Mouse (Mus musculus): ENCODE measurements around the gene Adarb1. TPM values are rescaled to one million over a fixed set of nuclear protein-coding genes. Genes with fewer than 3 reads are reported as not detected.

Adarb1 gene
- total RNA-seq, 2 experiments from 2014 or later = 22.9 to 25.9 TPM

DNA sequence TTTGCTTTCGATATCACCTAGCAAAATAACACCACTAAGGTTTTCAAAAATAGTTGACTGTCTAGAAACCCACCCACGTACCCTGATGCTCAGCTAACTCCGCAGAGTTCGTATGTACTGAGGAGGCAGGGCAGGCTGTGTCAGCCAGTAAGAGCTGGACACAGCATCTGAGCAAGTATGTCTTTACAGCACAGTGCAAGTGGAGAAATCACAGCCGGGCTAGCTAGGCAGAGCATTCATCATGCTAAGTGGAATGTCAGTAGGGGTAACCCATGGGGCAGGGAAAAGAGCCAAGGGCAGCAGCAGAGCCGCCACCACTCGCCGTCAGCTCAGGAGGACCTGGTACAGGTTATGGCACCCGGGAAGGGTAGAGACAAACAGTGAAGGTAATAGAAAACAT lies 84.6 kb downstream of the Adarb1 start:
- intact Hi-C loops (cut with DNase I) = no loop called here
- no peak for DNase-seq

DNA sequence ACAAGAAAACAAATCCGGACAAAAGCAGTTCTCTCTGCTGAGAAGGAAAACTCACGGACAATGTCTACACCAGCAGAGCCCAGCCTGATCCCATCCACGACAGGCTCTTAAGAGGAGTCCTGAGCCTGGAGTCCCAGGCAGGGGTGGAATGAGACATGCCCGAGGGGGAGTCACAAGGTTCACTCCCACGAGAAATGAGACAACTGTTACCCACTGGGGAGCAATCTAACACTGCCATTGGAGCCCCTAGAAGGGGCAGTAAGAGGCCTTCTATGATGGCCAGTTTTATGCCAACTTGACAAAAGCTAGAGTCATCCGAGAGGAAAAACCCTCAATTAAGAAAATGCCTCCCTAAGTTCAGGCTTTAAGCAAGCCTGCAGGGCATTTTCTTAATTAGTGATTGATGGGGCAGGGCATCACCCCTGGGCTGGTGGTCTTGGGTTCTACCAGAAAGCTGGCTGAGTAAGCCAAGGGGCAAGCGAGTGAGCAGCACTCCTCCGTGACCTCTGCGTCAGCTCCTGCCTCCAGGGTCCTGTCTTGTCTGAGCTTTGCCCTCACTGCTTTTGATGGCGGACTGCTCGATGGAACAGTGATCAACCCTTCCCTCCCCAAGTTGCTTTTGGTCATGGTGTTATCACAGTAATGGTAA lies 88.5 kb downstream of the Adarb1 start:
- DNase-seq = no peak
- intact Hi-C loops (cut with DNase I) = no loop called here

DNA sequence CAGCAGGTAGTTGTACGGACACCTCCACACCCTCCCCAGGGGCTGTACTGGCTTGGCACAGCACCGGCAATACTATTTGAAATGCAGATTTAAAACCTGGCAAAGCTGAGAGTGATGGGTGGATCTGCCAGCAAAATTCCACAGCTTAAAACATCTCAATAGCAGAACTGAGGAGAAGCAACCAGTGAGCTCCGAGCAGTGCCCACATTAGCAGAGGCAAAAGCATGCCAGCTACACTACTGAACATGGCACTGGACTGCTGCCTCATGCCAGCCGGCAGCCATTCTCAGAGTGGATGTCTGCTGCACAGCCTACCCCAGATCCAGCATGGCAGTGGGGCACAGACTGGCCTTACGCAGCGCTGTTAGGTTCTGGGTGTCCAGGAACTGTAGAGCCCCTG lies 93.4 kb downstream of the Adarb1 start:
- intact Hi-C loops (cut with DNase I) = no loop called here
- DNase-seq = no peak

DNA sequence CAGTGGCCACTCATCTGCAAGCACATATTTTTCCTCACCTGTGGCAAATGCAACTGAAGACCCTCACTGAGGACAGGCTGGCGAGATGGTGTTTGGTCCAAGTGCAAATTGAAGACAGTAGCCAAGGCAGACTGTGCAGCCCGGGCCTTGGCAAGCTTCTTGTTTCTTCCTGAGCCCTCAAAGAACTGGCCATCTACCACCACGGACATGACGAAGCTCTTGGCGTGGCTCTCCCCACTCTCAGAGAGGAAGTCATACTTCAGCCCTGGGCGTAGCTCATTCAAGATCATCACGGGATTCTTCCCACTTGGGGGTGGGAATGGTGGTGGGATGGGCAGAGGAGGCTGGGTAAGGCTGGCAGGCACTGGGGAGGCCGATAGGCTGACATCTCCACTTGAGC lies 96.5 kb downstream of the Adarb1 start:
- DNase-seq = no peak
- intact Hi-C loops (cut with DNase I) = no loop called here

DNA sequence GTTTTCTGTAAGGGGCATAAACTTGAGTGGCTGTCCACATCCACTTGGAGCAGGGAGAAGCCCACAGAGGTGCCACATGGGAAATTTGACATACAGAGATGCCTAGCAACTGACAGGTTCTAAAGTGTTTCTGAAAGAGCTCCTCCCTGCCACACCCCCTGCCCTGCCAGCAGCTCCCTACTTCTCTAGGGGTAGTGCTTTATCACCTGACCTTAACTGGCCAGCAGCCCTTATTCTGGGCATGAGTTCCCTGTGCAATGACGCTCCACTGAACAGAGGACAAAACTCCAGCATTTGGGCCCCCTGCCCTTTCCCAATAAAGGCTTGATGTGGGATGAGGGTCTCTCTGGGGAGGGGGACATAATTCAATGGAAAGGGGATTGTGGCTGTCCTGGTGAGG lies 97.1 kb downstream of the Adarb1 start:
- DNase-seq = no peak
- intact Hi-C loops (cut with DNase I) = no loop called here

DNA sequence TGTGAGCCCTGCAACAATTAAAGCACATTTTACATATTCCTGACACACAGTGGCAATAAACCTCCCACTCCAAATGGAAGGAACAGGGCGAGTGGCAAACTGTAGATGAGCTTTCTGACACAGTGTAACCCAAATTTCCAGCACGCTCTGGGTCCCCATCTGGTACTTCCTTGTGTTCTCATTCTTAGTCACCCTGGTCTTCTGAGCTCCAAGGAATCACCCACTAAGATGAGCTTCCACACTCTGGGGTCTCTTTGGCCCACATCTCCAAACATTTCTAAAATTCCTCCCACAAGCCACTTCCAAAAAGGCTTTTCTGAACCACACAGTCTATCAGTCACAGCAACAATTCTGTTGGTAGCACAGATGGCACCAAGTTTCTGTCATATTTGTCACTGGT lies 102.4 kb downstream of the Adarb1 start:
- intact Hi-C loops (cut with DNase I) = no loop called here
- no peak for DNase-seq

DNA sequence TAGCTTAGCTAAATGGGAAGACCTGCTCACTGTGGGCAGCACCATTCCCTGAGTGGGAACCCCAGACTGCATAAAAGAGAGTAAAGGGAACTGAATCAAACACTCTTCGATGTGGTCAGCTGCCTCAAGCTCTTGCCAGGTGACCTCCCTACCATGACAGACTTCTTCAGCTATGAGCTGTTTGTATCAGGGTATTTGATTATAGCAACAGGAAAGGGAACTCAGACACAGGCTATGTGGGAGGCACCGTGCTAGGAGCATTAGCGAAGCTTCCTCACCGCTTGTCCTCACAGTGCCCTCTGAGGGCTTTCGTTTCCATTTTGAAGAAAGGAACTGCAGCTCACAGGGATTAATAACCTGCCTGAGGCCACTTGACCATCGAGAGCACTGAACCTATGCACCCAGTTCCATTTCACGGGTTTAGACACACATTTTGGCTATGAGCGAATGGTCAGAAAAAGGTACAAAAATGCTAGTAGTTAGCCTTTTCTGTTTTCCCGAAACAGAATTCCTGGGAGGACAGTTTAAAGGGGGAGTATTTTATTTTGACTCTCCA lies 103.3 kb downstream of the Adarb1 start:
- intact Hi-C loops (cut with DNase I) = no loop called here
- peak in 1 of 2 experiments; percentile 10 for DNase-seq

DNA sequence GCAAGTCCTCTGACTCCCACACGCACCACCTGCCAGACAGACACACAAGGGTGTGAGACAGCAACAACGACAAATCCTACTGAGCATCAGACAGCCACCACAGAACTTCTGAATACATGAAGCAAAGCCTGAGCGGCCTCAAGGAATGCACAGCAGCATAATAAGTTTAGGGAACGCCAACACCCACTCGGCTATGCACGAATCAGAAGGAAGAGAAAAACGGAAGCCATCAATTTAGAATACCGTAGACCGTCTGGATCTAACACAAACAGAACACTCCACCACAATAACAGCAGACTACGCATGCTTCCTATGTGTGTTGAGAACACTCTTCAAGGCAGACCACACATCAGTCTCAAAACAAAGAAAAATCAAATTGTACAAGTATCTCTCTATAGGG lies 109.1 kb downstream of the Adarb1 start:
- intact Hi-C loops (cut with DNase I) = no loop called here
- DNase-seq = no peak

DNA sequence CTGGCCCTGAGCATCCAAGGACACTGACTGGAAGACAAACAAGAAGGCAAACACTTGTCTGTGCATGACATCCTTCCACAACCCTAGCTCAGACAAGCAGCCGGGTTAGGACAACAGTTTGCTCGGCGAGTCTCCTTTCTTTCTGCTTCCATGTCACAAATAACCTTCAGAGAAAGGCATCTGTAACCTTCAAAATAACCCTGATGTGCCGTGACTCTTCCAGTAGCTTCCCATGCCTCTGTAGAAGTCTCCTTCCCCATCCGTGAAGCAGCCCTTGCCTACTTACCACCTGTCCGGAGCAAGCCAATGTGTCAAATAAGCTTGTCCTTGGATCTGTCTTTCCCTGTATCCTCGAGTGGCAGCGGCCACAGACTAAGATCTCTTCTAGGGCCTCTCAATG lies 112.3 kb downstream of the Adarb1 start:
- DNase-seq = no peak
- intact Hi-C loops (cut with DNase I) = no loop called here

DNA sequence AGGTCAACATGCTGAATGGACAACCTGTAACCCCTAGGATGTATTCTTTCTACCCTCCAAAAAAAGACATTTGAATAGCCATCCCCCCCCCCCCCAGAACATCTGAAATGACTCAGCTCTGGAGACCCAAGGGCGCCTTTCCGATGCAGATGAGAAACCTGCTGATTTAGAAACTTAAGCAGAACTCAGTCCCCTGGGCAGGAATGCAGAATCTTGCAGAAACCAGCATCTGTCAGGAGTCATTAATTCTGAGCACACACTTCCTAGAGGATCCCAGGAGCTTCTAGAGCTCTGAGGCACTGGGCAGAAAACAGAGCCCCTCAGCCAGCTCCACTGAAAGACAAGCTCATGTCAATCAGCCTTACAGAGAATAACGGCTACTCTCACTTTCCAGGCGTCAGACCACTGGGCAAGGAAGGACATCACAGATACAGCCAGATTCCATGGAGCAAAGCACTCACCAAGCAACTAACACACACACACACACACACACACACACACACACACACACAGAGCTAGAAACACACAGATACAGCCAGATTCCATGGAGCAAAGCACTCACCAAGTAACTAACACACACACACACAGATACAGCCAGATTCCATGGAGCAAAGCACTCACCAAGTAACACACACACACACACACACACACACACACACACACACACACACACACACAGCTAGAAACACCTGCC lies 113.1 kb downstream of the Adarb1 start:
- no peak for DNase-seq
- intact Hi-C loops (cut with DNase I) = no loop called here

DNA sequence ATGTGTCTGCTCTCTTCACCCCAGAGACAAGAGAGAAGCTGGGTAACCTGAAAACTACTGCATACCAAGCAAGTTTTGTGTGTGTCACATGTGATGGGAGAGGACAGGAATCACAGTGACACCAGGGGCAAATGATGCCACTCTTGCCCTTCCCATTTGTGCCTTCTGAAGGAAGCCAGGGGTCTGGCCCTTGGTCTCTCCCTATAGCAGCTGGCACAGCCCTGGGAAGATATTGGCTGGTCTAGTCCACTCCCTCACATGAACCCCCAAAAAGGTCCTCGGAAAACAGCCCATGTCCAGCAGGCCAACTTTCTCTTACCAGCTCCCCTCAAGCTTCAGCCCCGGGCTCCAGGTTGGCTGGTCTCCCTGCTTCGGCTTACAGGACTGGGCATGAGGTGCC lies 113.7 kb downstream of the Adarb1 start:
- intact Hi-C loops (cut with DNase I) = no loop called here
- DNase-seq = no peak

DNA sequence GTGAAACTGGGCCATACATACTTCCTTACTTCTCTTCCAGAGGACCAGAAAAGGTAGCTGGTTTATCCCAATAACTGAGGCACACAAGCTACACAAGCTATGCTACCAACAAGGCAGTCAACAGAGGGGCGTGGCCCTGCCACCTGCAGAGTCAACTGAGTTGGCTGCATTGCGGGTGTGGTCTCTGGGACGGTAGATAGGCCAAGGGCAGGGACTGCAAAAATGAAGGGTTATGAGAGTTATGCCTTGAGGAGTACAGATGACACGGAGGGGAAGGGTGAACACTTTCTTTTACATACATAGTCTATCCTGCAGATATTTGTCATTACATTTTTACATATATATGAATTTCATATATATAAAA lies 117.2 kb downstream of the Adarb1 start:
- DNase-seq = no peak
- intact Hi-C loops (cut with DNase I) = no loop called here

DNA sequence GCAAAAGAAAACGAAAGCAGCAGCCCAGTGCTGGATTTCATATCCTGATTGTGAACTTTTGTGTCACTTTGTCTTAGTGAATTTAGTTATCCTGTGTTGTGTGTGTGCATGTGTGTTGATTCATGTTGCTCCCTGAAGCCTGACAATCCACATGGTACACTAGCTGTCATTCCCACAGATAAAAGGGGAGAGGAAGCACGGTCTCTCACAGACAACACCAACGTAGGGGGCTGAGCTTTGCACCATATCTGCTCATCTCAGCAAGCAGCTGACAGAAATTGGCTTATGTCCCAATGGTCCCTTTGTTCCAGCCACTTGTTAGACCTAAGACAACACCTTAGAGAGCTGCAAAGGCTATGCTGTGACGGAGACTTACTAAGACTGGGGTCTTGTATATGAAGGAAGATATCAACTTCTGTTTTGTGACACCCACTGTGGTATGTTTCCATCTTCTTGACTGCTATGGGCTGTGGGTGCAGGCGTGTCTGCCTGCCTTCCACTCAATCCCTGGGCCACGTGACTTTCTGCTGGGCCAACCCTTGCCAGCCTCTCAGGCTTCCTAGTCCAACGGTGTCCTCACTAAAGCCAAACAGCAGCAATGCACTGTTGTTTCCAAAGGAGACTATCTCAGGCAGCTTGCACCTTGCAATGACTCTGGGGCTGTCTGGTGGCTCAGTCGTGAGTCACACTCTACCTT lies 117.7 kb downstream of the Adarb1 start:
- intact Hi-C loops (cut with DNase I) = no loop called here
- DNase-seq = no peak

DNA sequence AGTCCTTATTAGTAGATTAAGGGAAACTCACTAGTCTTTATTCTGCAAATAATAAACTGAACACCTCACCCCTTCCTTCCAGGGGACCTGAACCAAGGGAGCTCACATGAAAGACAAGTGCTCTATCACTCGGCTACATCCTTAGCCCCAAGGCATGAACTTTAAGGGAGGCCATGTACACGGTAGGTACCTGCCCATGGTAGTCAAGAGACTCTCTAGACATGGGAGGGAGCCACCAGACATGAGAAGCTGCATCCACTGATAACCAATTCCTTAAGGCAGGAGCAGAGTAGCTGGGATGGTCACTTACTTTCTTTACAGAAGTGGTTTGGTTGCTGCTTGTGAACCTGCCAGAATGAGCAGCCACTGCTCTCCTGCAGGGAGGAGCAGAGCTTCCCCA lies 118.9 kb downstream of the Adarb1 start:
- DNase-seq = no peak
- intact Hi-C loops (cut with DNase I) = no loop called here

DNA sequence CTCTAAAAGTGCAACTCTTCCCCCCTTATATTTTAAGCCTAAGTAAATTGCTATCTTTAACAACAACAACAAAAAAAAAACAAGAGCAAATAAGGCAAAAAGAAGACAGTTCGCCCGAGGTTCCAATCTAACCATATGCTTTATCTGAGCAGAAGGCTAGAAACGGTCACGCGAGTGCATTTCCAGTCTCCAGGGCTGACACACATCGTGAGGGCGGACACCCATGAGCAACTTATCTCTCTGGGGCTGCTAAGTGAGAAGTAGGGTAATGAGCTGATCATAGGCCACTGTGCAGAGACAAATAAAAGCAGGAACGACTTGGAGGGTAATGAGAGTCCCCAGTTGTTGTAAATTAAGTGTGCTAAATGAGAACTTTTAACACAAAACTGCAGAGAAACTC lies 119.4 kb downstream of the Adarb1 start:
- intact Hi-C loops (cut with DNase I) = no loop called here
- DNase-seq = no peak

DNA sequence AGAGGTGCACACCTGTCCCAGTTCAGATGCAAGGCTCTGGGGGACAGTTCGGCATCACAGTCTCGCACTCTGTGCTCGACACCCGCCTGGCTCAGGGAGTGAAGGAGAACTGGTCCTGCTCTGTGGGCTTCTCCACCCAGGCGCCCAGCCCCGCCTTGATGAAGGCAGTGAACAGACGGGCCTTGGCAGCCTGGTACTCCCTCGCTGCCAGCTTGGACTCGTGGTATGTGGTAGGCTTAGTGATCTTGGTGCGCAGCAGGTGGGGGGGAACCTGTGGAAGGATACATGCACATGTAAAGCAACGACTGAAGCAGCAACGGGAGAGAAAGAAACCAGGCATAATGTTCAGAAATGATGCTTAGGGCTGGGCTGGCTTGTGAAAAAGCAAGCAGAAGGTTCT lies 123.4 kb downstream of the Adarb1 start:
- peak; percentile 10 to 21 for DNase-seq
- intact Hi-C loops (cut with DNase I) = no loop called here

DNA sequence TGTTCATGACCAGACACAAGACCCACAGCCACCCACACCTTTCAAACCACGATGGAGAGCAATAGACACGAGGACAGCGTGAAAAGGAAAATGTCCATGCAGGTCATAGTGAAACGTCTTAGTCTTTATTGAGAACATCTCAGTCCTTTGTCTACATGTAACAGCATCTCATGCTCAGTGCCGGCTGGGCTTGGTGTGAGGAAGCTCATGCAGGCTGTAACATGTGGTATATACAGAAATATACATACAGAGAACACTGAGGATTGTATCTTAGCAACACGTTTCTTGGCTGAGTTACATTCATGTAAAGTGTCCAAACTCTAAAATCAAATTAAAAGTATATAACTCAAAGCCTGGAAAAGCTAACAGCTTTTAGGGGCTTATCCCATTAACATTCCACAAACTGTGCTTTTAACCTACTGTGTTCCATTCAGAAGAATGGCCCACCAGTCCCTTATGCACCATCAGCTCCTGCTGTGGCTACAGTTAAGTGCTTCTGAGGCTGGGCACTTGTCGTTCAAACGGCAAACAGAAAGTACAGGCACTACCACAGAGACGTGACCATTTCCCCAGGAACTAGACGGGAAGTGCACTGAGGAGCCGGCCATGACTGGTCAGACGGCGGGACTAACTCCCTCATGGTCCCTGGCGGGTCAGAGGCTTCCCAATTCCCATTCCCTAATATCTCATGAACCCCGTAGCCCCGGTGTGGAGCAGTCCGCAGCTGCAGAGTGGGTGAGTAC lies 127.3 kb downstream of the Adarb1 start:
- intact Hi-C loops (cut with DNase I) = no loop called here
- DNase-seq = no peak

DNA sequence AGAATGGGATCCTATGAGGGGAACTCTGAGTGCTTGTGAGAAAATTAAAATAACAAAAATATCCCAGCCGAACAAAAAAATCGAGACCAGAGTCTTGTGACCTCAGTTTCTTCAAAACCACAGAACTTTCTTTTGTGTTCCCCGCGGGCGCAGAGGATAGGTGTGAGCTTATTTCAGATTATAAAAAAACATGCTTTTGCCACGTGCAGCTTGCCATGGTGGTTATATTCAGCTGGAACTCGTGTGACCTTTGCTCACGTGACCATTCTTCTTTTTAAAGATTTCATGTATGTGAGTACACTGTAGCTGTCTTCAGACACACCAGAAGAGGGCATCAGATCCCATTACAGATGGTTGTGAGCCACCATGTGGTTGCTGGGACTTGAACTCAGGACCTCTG lies 128.5 kb downstream of the Adarb1 start:
- DNase-seq = no peak
- intact Hi-C loops (cut with DNase I) = no loop called here

DNA sequence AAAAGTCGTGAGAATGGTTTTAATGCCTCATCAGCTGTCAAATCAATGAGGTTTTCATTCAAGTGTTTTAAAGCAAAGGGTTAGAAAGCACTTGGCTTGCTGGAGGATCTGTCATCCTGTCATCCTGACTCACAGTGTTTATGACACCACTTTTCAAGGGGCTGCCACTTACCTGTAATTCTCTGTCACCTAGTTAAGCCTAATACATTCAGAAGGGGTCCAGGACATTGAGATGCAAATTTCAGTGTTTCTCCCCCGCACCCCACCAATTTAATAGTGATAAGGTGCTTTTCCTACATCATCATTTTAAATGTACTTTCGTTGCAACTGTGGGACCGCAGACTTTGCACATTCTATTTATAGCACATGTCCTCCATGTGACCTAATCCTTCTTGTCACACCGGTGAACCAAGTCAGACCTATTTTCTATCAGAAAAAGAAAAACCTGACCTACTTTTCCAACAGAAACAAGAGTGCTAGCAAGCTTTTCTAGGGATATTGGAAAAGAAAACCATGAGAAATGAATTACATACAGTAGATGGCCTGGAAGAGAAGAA lies 129.4 kb downstream of the Adarb1 start:
- intact Hi-C loops (cut with DNase I) = no loop called here
- DNase-seq = no peak

DNA sequence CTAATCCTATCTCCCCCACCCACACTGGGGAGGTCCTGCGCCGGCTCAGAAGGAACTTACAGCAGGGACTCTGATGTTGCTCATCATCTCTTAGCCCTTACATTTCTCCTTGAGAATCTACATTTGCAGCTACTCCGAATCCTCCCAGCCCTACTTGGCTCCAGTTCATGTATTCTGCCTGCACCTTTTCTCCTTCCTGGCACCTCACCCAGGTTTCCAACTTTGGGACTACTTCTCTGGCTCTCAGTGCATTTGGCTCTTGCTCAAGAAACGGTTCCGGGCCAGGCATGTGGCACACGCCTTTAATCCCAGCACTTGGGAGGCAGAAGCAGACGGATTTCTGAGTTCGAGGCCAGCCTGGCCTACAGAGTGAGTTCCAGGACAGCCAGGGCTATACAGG lies 130.4 kb downstream of the Adarb1 start:
- intact Hi-C loops (cut with DNase I) = no loop called here
- no peak for DNase-seq

DNA sequence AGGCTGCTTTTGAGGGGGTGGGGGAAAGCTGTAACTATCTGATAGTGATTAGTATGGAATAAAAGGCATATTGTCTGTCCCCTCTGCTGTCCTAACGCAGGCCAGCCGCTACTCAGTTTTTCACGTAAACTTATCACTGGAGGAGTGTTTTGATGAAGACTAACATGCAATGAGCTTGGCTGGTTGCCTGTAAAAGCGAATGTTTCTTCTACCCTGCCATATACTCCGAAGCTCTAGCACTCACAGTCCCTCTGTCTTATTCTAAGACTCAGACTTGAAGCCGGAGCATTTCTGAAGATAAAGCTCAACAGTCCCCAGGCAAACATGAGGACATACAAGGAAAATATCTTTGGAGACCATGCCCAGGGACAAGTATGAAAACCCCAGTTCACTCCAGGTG lies 133.2 kb downstream of the Adarb1 start:
- intact Hi-C loops (cut with DNase I) = loop anchor here (5.0 kb wide), 1 partner anchor 282 kb away; no protein-coding TSS in a partner anchor

More for the DNA sequence above, 133.2 kb downstream of the Adarb1 start:
- DNase-seq = no peak
